Mouse (Mus musculus) cortical plate, adult 2 months (tissue): ENCODE results near the gene Aqp1. TPM values are rescaled to one million over a fixed set of nuclear protein-coding genes. Genes with fewer than 3 reads are reported as not detected.

Experiments used
- H3K27ac ChIP-seq: fragments of 200-500 bp; 2 replicates; pipeline ENCODE4 v1.5.1; 2012; ENCODE audit warnings: low read length, control low read depth, inconsistent platforms; ENCODE audit not compliant: insufficient read depth
- H3K4me1 ChIP-seq: fragments of 200-500 bp; 2 replicates; pipeline ENCODE4 v1.6.1; 2011; ENCODE audit warnings: low read length; ENCODE audit not compliant: control insufficient read depth, insufficient read depth
- H3K4me3 ChIP-seq: fragments of 200-500 bp; 2 replicates; pipeline ENCODE4 v1.5.1; 2011; ENCODE audit warnings: mild to moderate bottlenecking, low read length, control low read depth; ENCODE audit not compliant: insufficient read depth
- CTCF ChIP-seq: fragments of 200-500 bp; IDR thresholded peaks from 2 replicates; pipeline ENCODE4 v1.5.1; 2011; ENCODE audit warnings: mild to moderate bottlenecking, control low read depth, low read length; ENCODE audit not compliant: insufficient read depth; ENCODE audit errors: extremely low read depth
- POLR2A ChIP-seq: fragments of 200-500 bp; IDR thresholded peaks from 2 replicates; pipeline ENCODE4 v1.6.1; 2011; ENCODE audit warnings: mild to moderate bottlenecking, low read length, control low read depth; ENCODE audit not compliant: insufficient read depth; ENCODE audit errors: extremely low read depth
- polyA plus RNA-seq: library from polyadenylated mRNA; depleted of rRNA; stranded (reverse); fragments of >200 nt; gene quantifications from 2 replicates; pipeline ENCODE4 v1.2.3, GENCODE M21; 2012

The Aqp1 gene
- polyA plus RNA-seq, 1 experiment, result 0.98 TPM

DNA sequence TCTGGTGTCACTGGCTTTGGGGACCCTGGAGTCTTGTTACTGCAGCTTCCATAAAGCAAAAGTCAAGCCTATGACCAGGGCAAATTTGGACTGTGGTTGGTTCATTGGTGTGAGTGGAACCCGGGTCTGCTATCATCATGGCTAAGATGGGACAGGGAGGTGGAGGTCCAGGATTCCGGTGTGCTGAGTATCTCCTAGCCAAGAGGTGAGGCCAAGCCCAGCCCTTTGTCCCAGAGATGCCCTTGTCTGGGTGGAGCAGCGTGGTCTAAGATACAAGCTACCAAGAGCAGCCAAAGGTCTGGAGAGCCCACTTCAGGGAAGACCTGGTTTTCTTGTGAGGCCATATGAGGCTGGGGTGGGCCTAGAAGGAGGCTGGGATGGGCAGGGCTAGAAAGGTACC is 17.6 kb upstream of the Aqp1 start:
- H3K27ac ChIP-seq, result no peak overlapping the region
- TF ChIP-seq POLR2A (no peak), CTCF (no peak)
- H3K4me1 ChIP-seq, result no peaks in the 10 kb centered on the region
- no peak overlapping the region for H3K4me3 ChIP-seq

DNA sequence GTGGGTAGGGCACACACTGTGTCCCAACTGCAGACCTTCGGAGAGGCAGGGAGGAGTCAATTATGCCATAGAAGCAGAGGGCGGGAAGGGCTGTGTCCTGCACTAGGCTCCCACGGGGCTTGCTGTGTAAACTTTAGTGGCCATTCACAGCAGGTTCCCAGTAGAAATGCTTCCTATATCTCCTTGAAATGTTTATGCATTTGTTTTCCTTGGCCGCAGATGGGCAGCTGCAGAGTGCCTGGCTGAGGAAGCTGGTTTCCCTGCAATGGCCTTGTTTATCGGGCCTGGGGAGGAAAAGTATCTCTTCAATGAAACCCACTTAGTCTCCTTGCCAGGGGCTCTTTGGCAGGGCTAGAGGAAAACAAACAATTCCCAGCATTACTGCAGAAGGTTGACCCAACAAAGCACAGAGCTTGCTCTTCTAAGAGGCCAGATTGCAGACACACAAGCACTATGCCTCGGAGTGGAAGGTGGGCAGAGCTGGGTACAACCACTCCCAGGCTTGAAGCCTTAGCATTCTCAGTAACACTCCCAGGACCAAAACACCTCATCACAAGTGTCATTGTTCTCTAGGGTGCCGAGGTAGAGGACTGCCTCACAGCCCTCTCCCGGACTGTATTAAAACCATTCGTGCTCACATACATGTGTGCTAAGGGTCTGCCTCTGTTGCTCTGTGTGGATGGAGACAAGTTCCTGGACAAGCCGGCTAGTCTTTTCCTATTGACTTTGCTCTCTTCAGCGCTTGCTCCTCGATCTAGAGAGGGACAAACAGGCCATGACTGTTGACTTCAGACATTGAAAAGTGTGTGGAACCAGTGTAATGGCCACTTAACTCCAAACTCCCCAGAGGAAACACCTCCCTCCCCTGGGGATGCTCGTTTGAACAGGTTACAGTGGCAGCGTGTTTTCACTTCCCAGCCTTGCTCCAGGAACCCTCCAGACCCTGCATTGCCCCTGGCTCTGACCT is 16.4 kb upstream of the Aqp1 start:
- Histone ChIP-seq H3K27ac (no peak overlapping the region), H3K4me3 (no peak overlapping the region), H3K4me1 (no peaks in the 10 kb centered on the region)
- no peak for TF ChIP-seq CTCF
- no peak for TF ChIP-seq POLR2A

DNA sequence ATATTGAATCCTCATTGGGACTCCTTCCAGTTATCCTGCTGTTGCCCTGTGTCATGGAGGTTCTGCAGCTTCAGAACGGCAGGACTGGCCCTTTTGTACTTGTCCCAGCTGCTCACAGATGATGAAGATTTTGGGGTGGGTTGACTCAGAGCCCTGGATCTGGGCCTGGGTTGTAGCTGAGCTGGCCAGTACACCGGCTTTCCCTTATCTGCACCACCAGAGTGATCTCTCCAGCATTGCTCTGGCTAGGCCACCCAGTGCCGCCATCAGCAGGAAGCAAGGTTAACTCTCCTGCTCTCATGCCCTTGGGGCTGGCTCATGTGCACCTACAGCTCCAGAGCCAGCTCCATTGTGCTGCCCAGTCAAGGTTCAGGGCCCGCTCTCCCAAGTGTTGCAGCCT is 15.3 kb upstream of the Aqp1 start:
- Histone ChIP-seq H3K27ac (no peak overlapping the region), H3K4me1 (no peaks in the 10 kb centered on the region), H3K4me3 (no peak overlapping the region)
- TF ChIP-seq CTCF (no peak), POLR2A (no peak)

DNA sequence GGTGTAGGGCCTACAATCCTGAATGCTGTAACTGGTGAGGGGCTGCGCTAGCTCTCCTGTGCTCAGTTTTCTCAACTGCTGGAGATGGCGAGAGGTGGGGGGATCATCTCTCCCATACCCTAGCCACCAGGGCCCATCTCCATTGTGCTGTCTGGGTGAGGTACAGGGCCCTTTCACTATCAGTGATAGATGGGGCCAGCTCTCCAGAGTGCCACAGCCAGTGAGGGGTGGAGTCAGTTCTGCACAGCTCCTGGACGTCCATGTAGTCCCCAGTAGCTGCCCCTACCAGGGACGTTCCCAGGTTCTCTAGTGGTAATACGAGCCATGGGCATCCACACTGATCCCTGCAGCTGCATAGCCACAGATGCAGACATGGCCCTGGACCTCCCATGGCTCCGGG is 14.7 kb upstream of the Aqp1 start:
- H3K4me3 ChIP-seq, result no peak overlapping the region
- H3K4me1 ChIP-seq, result no peaks in the 10 kb centered on the region
- H3K27ac ChIP-seq, result no peak overlapping the region
- TF ChIP-seq CTCF (no peak), POLR2A (no peak)

- TF ChIP-seq CTCF (no peak), POLR2A (no peak)
- no peak overlapping the region for H3K4me3 ChIP-seq
- H3K4me1 ChIP-seq, result no peaks in the 10 kb centered on the region
- H3K27ac ChIP-seq, result no peak overlapping the region
Measured at GRCm38 (mm10) chr6:55322980-55323379, 13.3 kb upstream of the Aqp1 start.

GRCm38 (mm10) chr6:55323908-55324634 is 12.2 kb upstream of the Aqp1 start:
- Histone ChIP-seq H3K4me3 (no peak overlapping the region), H3K27ac (no peak overlapping the region)
- TF ChIP-seq POLR2A (no peak), CTCF (no peak)

GRCm38 (mm10) chr6:55324785-55325184 is 11.4 kb upstream of the Aqp1 start:
- Histone ChIP-seq H3K4me1 (no peaks in the 10 kb centered on the region), H3K27ac (no peak overlapping the region), H3K4me3 (no peak overlapping the region)
- TF ChIP-seq POLR2A (no peak), CTCF (no peak)

More at GRCm38 (mm10) chr6:55323908-55324634, 12.2 kb upstream of the Aqp1 start:
- no peaks in the 10 kb centered on the region for H3K4me1 ChIP-seq

DNA sequence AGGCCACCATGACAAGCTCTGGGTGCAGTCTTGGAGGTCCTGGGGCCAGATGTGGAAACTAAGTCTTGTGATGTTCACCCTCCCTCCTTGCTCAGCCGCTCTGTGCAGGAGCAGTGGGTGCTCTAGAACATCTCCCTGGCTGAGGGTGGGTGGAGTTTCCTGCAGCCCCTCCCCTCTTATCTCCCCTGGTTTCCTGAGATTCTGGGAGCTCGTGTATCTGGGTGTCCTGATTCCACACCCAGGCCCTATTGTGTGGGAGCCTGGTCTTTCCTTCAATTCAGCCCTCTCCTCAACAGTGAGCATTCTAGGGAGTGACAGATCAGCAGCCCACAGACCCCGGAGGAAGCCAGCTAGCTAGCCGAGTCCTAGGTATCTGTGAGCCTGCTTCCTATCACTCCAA is 9.9 kb upstream of the Aqp1 start:
- TF ChIP-seq CTCF, result no peak
- no peak for TF ChIP-seq POLR2A
- Histone ChIP-seq H3K4me3 (no peak overlapping the region), H3K4me1 (no peaks in the 10 kb centered on the region), H3K27ac (no peak overlapping the region)

- Histone ChIP-seq H3K27ac (no peak overlapping the region), H3K4me1 (no peaks in the 10 kb centered on the region), H3K4me3 (no peak overlapping the region)
Measured at GRCm38 (mm10) chr6:55327326-55327725, 8.9 kb upstream of the Aqp1 start.

More at GRCm38 (mm10) chr6:55327326-55327725, 8.9 kb upstream of the Aqp1 start:
- no peak for TF ChIP-seq CTCF
- no peak for TF ChIP-seq POLR2A
